Mouse (Mus musculus) liver, adult 2 months (tissue): Measurements from ENCODE around the gene Rpl36.

ENCODE experiments used
- CTCF ChIP-seq: fragments of 200-500 bp; IDR thresholded peaks from 2 replicates; pipeline ENCODE4 v1.5.1; 2011; ENCODE audit warnings: low read depth, low read length, control low read depth
- POLR2A ChIP-seq: fragments of 200-500 bp; IDR thresholded peaks from 2 replicates; pipeline ENCODE4 v1.6.1; 2011; ENCODE audit warnings: low read length, control low read depth; ENCODE audit not compliant: insufficient read depth; ENCODE audit errors: extremely low read depth

- TF ChIP-seq POLR2A = no peak
- 0 out of 2 replicates have a peak, but pooled peaks have one; percentile 1 for TF ChIP-seq CTCF
Observed at GRCm38 (mm10) chr17:56615136-56615784, 2.0 kb downstream of the Rpl36 start.
